Mouse (Mus musculus) embryonic facial prominence, embryonic 14.5 days (tissue): ENCODE measurements around the gene Ranbp10. TPM values are rescaled to one million over a fixed set of nuclear protein-coding genes. Genes with fewer than 3 reads are reported as not detected.

Experiments
- ATAC-seq: fragments of 200-750 bp; cut with Nextera tagmentation; 2 replicates; pipeline ENCODE4 v1.8.0; 2017; ENCODE audit warnings: low read depth, moderate number of reproducible peaks, moderate TSS enrichment
- DNase-seq: peaks from one replicate; pipeline ENCODE4 v3.0.0-alpha.2; 2015; ENCODE audit warnings: low spot score
- H3K27ac ChIP-seq: fragments of 300-500 bp; sonication (generic); replicated peaks from 2 replicates; pipeline ENCODE4 v1.5.1; 2014; ENCODE audit warnings: low read depth, mild to moderate bottlenecking, low read length, moderate library complexity
- H3K27me3 ChIP-seq: fragments of 300-500 bp; sonication (generic); replicated peaks from 2 replicates; pipeline ENCODE4 v1.6.1; 2014; ENCODE audit warnings: low read length; ENCODE audit not compliant: control insufficient read depth, insufficient read depth
- H3K36me3 ChIP-seq: fragments of 300-500 bp; sonication (generic); 2 replicates; pipeline ENCODE4 v1.6.1; 2014; ENCODE audit warnings: low read length, mixed read lengths; ENCODE audit not compliant: control insufficient read depth, insufficient read depth
- H3K4me1 ChIP-seq: fragments of 300-500 bp; sonication (generic); 2 replicates; pipeline ENCODE4 v1.6.1; 2014; ENCODE audit warnings: antibody characterized with exemption, low read length; ENCODE audit not compliant: control insufficient read depth, insufficient read depth
- H3K4me2 ChIP-seq: fragments of 300-500 bp; sonication (generic); 2 replicates; pipeline ENCODE4 v1.6.1; 2014; ENCODE audit warnings: low read depth, mild to moderate bottlenecking, low read length, moderate library complexity, mixed read lengths
- H3K4me3 ChIP-seq: fragments of 300-500 bp; sonication (generic); 2 replicates; pipeline ENCODE4 v1.5.1; 2014; ENCODE audit warnings: low read depth, mild to moderate bottlenecking, low read length
- H3K9ac ChIP-seq: fragments of 300-500 bp; sonication (generic); 2 replicates; pipeline ENCODE4 v1.6.1; 2014; ENCODE audit warnings: low read depth, mild to moderate bottlenecking, low read length, moderate library complexity, mixed read lengths
- H3K9me3 ChIP-seq: fragments of 300-500 bp; sonication (generic); 2 replicates; pipeline ENCODE4 v1.6.1; 2016; ENCODE audit warnings: low read length; ENCODE audit not compliant: control insufficient read depth
- WGBS: fragments of 180-500 bp; shearing (Covaris S2); extraction: QIAGEN DNeasy Blood & Tissue Kit; methylation state at CpG from one replicate; pipeline ENCODE4 v1.1.7; 2014; 5-methylcytosine and 5-hydroxymethylcytosine counted together
- polyA plus RNA-seq: library from polyadenylated mRNA; unstranded; fragments of >200 nt; fragmentation: Nextera tagmentation; extraction: Ambion mirVana; gene quantifications from 2 replicates; pipeline ENCODE4 v1.2.1, GENCODE M21; 2014

Gene Ranbp10
- polyA plus RNA-seq, 1 experiment from 2014 or later, result 11.2 TPM

- no peak overlapping the region for H3K27ac ChIP-seq
- no peak overlapping the region for H3K4me2 ChIP-seq
- no peaks in the 10 kb centered on the region for H3K4me1 ChIP-seq
- 91% methylated on average over 3 of the region's 3 CpGs for WGBS
- ATAC-seq, result no peak
- no peaks in the 10 kb centered on the region for H3K27me3 ChIP-seq
- H3K4me3 ChIP-seq, result no peak overlapping the region
- H3K9ac ChIP-seq, result no peak overlapping the region
- DNase-seq, result no peak
- H3K36me3 ChIP-seq, result peaks cover 49% of the 10 kb centered on the region
- no peaks in the 10 kb centered on the region for H3K9me3 ChIP-seq
These were observed 7.5 kb downstream of the Ranbp10 start for GRCm38 (mm10) chr8:105819659-105820058.

- Histone ChIP-seq H3K4me1 (no peaks in the 10 kb centered on the region), H3K4me3 (no peak overlapping the region), H3K9ac (no peak overlapping the region), H3K36me3 (peaks cover 14% of the 10 kb centered on the region; the same call in 1 of the 2 replicates), H3K27ac (no peak overlapping the region), H3K4me2 (no peak overlapping the region), H3K27me3 (no peaks in the 10 kb centered on the region), H3K9me3 (no peaks in the 10 kb centered on the region)
- 94% methylated on average over 6 of the region's 6 CpGs for WGBS
- ATAC-seq (no peak), DNase-seq (no peak)
These were observed 13.9 kb downstream of the Ranbp10 start for GRCm38 (mm10) chr8:105813241-105813640.

GRCm38 (mm10) chr8:105812511-105812910 lies 14.6 kb downstream of the Ranbp10 start:
- H3K4me3 ChIP-seq, result no peak overlapping the region
- no peaks in the 10 kb centered on the region for H3K9me3 ChIP-seq
- 85% methylated on average over 5 of the region's 5 CpGs for WGBS
- no peak for DNase-seq
- H3K9ac ChIP-seq, result no peak overlapping the region
- H3K36me3 ChIP-seq, result peaks cover 14% of the 10 kb centered on the region; the same call in 1 of the 2 replicates
- no peak overlapping the region for H3K27ac ChIP-seq
- no peak for ATAC-seq
- H3K4me1 ChIP-seq, result no peaks in the 10 kb centered on the region
- H3K4me2 ChIP-seq, result no peak overlapping the region
- no peaks in the 10 kb centered on the region for H3K27me3 ChIP-seq

- Histone ChIP-seq H3K4me1 (no peaks in the 10 kb centered on the region), H3K36me3 (peaks cover 14% of the 10 kb centered on the region; the same call in 1 of the 2 replicates), H3K27ac (no peak overlapping the region), H3K4me3 (no peak overlapping the region), H3K4me2 (no peak overlapping the region), H3K27me3 (no peaks in the 10 kb centered on the region), H3K9me3 (no peaks in the 10 kb centered on the region), H3K9ac (no peak overlapping the region)
- DNase-seq (no peak), ATAC-seq (no peak)
- 85% methylated on average over 3 of the region's 3 CpGs for WGBS
These were observed 15.6 kb downstream of the Ranbp10 start for GRCm38 (mm10) chr8:105811543-105811942.

DNA sequence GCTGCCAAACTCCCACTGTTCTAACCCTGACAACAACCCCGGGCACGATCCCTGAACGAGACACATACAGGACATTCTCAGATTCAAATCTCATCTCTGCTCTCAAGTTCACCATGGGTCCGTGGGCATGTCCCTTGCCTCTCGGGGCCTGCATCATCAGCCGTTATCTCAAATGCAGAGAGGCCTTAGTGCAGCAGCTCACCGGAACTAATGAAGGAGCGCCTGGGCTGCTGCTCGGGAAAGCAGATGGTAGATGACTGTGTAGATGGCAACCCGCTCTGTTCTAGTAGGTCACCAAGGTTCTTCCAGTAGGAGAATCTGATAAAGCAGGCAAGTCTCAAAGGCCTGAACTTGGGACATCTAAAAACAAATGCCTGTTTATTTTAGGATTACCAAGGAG lies 16.1 kb downstream of the Ranbp10 start:
- no peak overlapping the region for H3K4me3 ChIP-seq
- H3K27me3 ChIP-seq, result no peaks in the 10 kb centered on the region
- H3K9me3 ChIP-seq, result no peaks in the 10 kb centered on the region
- H3K4me1 ChIP-seq, result no peaks in the 10 kb centered on the region
- no peak overlapping the region for H3K4me2 ChIP-seq
- ATAC-seq (no peak), DNase-seq (no peak)
- H3K9ac ChIP-seq, result no peak overlapping the region
- no peak overlapping the region for H3K27ac ChIP-seq
- H3K36me3 ChIP-seq, result peaks cover 14% of the 10 kb centered on the region; the same call in 1 of the 2 replicates
- 85% methylated on average over 10 of the region's 10 CpGs for WGBS

DNA sequence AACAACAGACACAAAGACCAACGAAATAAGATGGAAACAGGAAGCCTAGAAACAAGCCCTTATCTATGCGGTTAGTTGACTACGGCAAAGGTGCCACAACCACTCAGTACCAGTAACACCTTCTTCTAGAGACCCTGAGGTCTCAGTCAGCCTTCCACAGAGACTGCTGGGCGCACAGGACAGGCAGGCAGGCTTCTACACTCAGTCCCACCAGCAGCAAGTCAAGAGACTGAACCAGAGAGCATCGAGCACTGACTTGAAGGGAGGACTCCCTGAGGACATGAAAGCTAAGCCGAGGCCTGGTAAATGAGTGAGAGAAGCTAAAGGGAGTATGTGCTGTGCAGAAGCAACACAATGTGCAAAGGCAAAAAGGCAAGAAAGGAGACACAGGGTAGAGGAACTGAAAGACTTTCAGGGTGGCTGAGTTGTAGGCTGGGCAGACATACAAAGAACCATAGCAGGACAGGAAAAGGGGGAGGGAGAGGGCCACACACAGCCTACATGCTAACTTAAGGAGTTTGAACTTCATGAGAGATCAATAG lies 16.8 kb downstream of the Ranbp10 start:
- 79% methylated on average over 6 of the region's 6 CpGs for WGBS
- ATAC-seq (no peak), DNase-seq (no peak)
- Histone ChIP-seq H3K4me2 (no peak overlapping the region), H3K4me3 (no peak overlapping the region), H3K9ac (no peak overlapping the region), H3K36me3 (peaks cover 17% of the 10 kb centered on the region), H3K27me3 (no peaks in the 10 kb centered on the region), H3K4me1 (no peaks in the 10 kb centered on the region), H3K9me3 (no peaks in the 10 kb centered on the region), H3K27ac (no peak overlapping the region)

DNA sequence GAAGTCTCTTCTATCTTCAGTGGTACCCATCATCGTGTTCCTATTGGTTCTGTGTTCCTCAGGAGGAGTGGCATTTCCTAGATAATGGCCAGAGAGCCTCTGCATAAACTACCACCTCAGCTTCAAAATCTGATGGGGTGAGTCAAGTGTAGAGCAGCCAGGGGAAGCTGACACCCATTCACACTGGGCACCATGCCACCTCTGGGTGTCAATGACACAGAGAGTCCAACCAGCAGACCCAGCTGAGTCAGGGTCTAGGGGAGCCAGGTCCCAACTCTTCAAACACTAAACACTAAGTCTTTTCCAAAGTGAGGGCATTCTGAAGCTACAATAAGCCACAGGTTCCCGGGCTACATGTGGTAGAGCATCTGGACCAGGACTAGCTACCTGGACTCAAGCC lies 18.7 kb downstream of the Ranbp10 start:
- peaks cover 27% of the 10 kb centered on the region for H3K36me3 ChIP-seq
- no peaks in the 10 kb centered on the region for H3K4me1 ChIP-seq
- H3K9me3 ChIP-seq, result no peaks in the 10 kb centered on the region
- no peaks in the 10 kb centered on the region for H3K27me3 ChIP-seq
- ATAC-seq (no peak), DNase-seq (no peak)
- H3K9ac ChIP-seq, result no peak overlapping the region
- no peak overlapping the region for H3K4me2 ChIP-seq
- H3K27ac ChIP-seq, result no peak overlapping the region
- no peak overlapping the region for H3K4me3 ChIP-seq
- 98% methylated on average over 2 of the region's 2 CpGs for WGBS

DNA sequence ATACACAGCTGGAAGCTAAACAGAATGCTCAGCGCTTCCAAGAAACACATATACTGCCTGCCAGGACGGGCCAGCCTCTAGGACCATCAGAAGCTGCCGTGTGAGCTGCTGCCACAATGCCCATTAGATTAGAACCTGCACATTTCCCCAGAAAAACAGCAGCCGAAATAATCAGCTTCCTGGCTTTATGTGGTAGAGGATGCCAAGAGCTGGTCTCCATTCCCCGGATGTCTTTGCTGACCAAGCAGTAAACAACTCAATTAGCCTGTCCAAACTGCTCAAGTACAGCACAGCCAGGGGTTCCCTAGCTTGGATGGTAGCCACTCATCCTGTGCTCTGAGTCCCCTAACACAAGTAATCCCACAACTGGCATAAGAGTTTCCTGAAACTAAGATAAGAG lies 19.4 kb downstream of the Ranbp10 start:
- no peak overlapping the region for H3K27ac ChIP-seq
- WGBS, result 84% methylated on average over 5 of the region's 5 CpGs

GRCm38 (mm10) chr8:105805964-105806363 lies 21.2 kb downstream of the Ranbp10 start:
- no peak overlapping the region for H3K4me2 ChIP-seq
- peaks cover 12% of the 10 kb centered on the region for H3K36me3 ChIP-seq
- WGBS, result 70% methylated on average over 1 of the region's 1 CpGs
- H3K27me3 ChIP-seq, result no peaks in the 10 kb centered on the region
- DNase-seq, result no peak
- H3K9ac ChIP-seq, result no peak overlapping the region
- H3K4me1 ChIP-seq, result no peaks in the 10 kb centered on the region
- no peak for ATAC-seq
- H3K9me3 ChIP-seq, result no peaks in the 10 kb centered on the region
- no peak overlapping the region for H3K4me3 ChIP-seq
- no peak overlapping the region for H3K27ac ChIP-seq

More for the DNA sequence above, 19.4 kb downstream of the Ranbp10 start:
- H3K9ac ChIP-seq, result no peak overlapping the region
- H3K4me2 ChIP-seq, result no peak overlapping the region
- H3K4me1 ChIP-seq, result no peaks in the 10 kb centered on the region
- ATAC-seq (no peak), DNase-seq (no peak)
- no peak overlapping the region for H3K4me3 ChIP-seq
- H3K27me3 ChIP-seq, result no peaks in the 10 kb centered on the region
- H3K9me3 ChIP-seq, result no peaks in the 10 kb centered on the region
- peaks cover 27% of the 10 kb centered on the region for H3K36me3 ChIP-seq
